Mouse (Mus musculus): ENCODE results near the gene Pnpla2.

- TF ChIP-seq CTCF (IDR thresholded peaks at IDR 0.05; ENCODE audit: control insufficient read depth, insufficient read depth, low read length), result no peak
- no peak for TF ChIP-seq POLR2A (IDR thresholded peaks at IDR 0.05; ENCODE audit: borderline replicate concordance, control insufficient read depth, low read depth, low read length)
Observed at GRCm38 (mm10) chr7:141436523-141436892, 18.5 kb upstream of the Pnpla2 start.

All from bone marrow, adult 2 months (tissue).